ENCODE assay signal across 8 mouse cellular contexts in genomic region chr9:56937223-56938160, GRCm38 (mm10). TPM values are rescaled to one million over a fixed set of nuclear protein-coding genes. Genes with fewer than 3 reads are reported as not detected.
DNase-seq lines count a peak whose midpoint lies in the region; ATAC-seq and TF ChIP-seq lines count a peak whose summit lies in the region.

Gene Imp3, plus strand, starts transcription at chr9:56937475.

- peak within 1 kb of the TSS; percentile 99 for H3K4me3 ChIP-seq in E14TG2a.4 (replicated peaks; ENCODE audit: low read length)
- H3K4me3 ChIP-seq in forebrain, embryonic 12.5 days (replicated peaks), result peak within 1 kb of the TSS; percentile 82
- peak within 1 kb of the TSS; percentile 62 for H3K4me3 ChIP-seq in heart, postnatal 0 days (ENCODE audit: low read depth, low read length)
- H3K4me3 ChIP-seq in liver, embryonic 16.5 days (ENCODE audit: low read depth, low read length), result peak within 1 kb of the TSS; percentile 79
- peak within 1 kb of the TSS; percentile 91 for H3K4me3 ChIP-seq in neural tube, embryonic 13.5 days
- H3K4me3 ChIP-seq in testis, adult 2 months (ENCODE audit: control insufficient read depth, low read depth, low read length), result peak within 1 kb of the TSS; percentile 91

- peak within 1 kb of the TSS; percentile 92 for H3K4me2 ChIP-seq in forebrain, embryonic 12.5 days
- H3K4me2 ChIP-seq in heart, postnatal 0 days (ENCODE audit: low read depth, low read length), result peak within 1 kb of the TSS; percentile 73
- H3K4me2 ChIP-seq in liver, embryonic 16.5 days (ENCODE audit: low read depth, low read length), result peak within 1 kb of the TSS; percentile 89
- peak within 1 kb of the TSS; percentile 95 for H3K4me2 ChIP-seq in neural tube, embryonic 13.5 days

- ATAC-seq in forebrain, embryonic 12.5 days (ENCODE audit: low FRiP score), result peak; percentile 94
- peak; percentile 94 for ATAC-seq in heart, postnatal 0 days (ENCODE audit: insufficient read depth, low read depth)
- ATAC-seq in liver, embryonic 16.5 days (ENCODE audit: low read depth), result peak; percentile 90
- peak; percentile 97 for ATAC-seq in neural tube, embryonic 13.5 days (ENCODE audit: low read depth)

- H3K36me3 ChIP-seq in E14TG2a.4 (ENCODE audit: insufficient read depth, low read length), result peaks cover 28% of the 10 kb centered on the region
- H3K36me3 ChIP-seq in forebrain, embryonic 12.5 days (replicated peaks), result no peaks in the 10 kb centered on the region
- no peaks in the 10 kb centered on the region for H3K36me3 ChIP-seq in heart, postnatal 0 days (replicated peaks; ENCODE audit: control insufficient read depth, insufficient read depth, low read length)
- no peaks in the 10 kb centered on the region for H3K36me3 ChIP-seq in liver, embryonic 16.5 days (ENCODE audit: control insufficient read depth, insufficient read depth)
- H3K36me3 ChIP-seq in neural tube, embryonic 13.5 days, result no peaks in the 10 kb centered on the region
- no peaks in the 10 kb centered on the region for H3K36me3 ChIP-seq in testis, adult 2 months (ENCODE audit: control insufficient read depth, insufficient read depth, low read length)

- peak within 1 kb of the TSS; percentile 83 for H3K9ac ChIP-seq in forebrain, embryonic 12.5 days
- H3K9ac ChIP-seq in heart, postnatal 0 days (replicated peaks; ENCODE audit: low read depth, low read length), result peak within 1 kb of the TSS; percentile 60
- peak within 1 kb of the TSS; percentile 74 for H3K9ac ChIP-seq in liver, embryonic 16.5 days (ENCODE audit: low read depth, low read length)
- peak within 1 kb of the TSS; percentile 91 for H3K9ac ChIP-seq in neural tube, embryonic 13.5 days

- TF ChIP-seq POLR2A in testis, adult 2 months (IDR thresholded peaks at IDR 0.05; ENCODE audit: control insufficient read depth, low read depth, low read length), result peak; percentile 37; the same call in 1 of the 2 replicates

- no peak; the same call in 1 of the 2 replicates for TF ChIP-seq EP300 in heart, postnatal 0 days (IDR thresholded peaks at IDR 0.05; ENCODE audit: low read depth)

- peaks cover 34% of the 10 kb centered on the region for H3K4me1 ChIP-seq in E14TG2a.4 (replicated peaks; ENCODE audit: low read depth, low read length)
- peaks cover 13% of the 10 kb centered on the region for H3K4me1 ChIP-seq in forebrain, embryonic 12.5 days
- H3K4me1 ChIP-seq in heart, postnatal 0 days (ENCODE audit: control insufficient read depth, insufficient read depth), result peaks cover 5% of the 10 kb centered on the region; the same call in 1 of the 2 replicates
- H3K4me1 ChIP-seq in liver, embryonic 16.5 days (ENCODE audit: control insufficient read depth, low read depth, low read length), result peaks cover 12% of the 10 kb centered on the region
- peaks cover 24% of the 10 kb centered on the region for H3K4me1 ChIP-seq in neural tube, embryonic 13.5 days (replicated peaks)
- peaks cover 3% of the 10 kb centered on the region for H3K4me1 ChIP-seq in testis, adult 2 months (ENCODE audit: control insufficient read depth, insufficient read depth, low read length)

- H3K27ac ChIP-seq in forebrain, embryonic 12.5 days, result peak within 1 kb of the TSS; percentile 85
- H3K27ac ChIP-seq in heart, postnatal 0 days (ENCODE audit: low read depth), result peak within 1 kb of the TSS; percentile 91
- peak within 1 kb of the TSS; percentile 86 for H3K27ac ChIP-seq in liver, embryonic 16.5 days (ENCODE audit: low read length)
- H3K27ac ChIP-seq in neural tube, embryonic 13.5 days (replicated peaks), result peak within 1 kb of the TSS; percentile 91
- peak within 1 kb of the TSS; percentile 95 for H3K27ac ChIP-seq in testis, adult 2 months (ENCODE audit: control insufficient read depth, insufficient read depth, low read depth, low read length)

- H3K27me3 ChIP-seq in E14TG2a.4 (ENCODE audit: insufficient read depth, low read length), result no peaks in the 10 kb centered on the region
- no peaks in the 10 kb centered on the region for H3K27me3 ChIP-seq in forebrain, embryonic 12.5 days
- no peaks in the 10 kb centered on the region for H3K27me3 ChIP-seq in heart, postnatal 0 days (ENCODE audit: control insufficient read depth, insufficient read depth, low read length)
- H3K27me3 ChIP-seq in liver, embryonic 16.5 days (ENCODE audit: control insufficient read depth, insufficient read depth, low read depth, low read length), result no peaks in the 10 kb centered on the region
- H3K27me3 ChIP-seq in neural tube, embryonic 13.5 days, result no peaks in the 10 kb centered on the region
- H3K27me3 ChIP-seq in testis, adult 2 months (ENCODE audit: control insufficient read depth, insufficient read depth, low read length), result no peaks in the 10 kb centered on the region

- under 1% methylated on average over 73 of the region's 73 CpGs for WGBS in forebrain, embryonic 12.5 days
- under 1% methylated on average over 73 of the region's 73 CpGs for WGBS in heart, postnatal 0 days
- WGBS in liver, embryonic 16.5 days (ENCODE audit: insufficient replicate concordance), result under 1% methylated on average over 73 of the region's 73 CpGs
- under 1% methylated on average over 71 of the region's 73 CpGs for WGBS in neural tube, embryonic 13.5 days

- no peaks in the 10 kb centered on the region for H3K9me3 ChIP-seq in E14TG2a.4 (ENCODE audit: low read length)
- H3K9me3 ChIP-seq in forebrain, embryonic 12.5 days, result no peaks in the 10 kb centered on the region
- no peaks in the 10 kb centered on the region for H3K9me3 ChIP-seq in heart, postnatal 0 days (replicated peaks; ENCODE audit: control insufficient read depth, low read length)
- H3K9me3 ChIP-seq in liver, embryonic 16.5 days (replicated peaks; ENCODE audit: control insufficient read depth, low read length), result no peaks in the 10 kb centered on the region
- no peaks in the 10 kb centered on the region for H3K9me3 ChIP-seq in neural tube, embryonic 13.5 days

- TF ChIP-seq CTCF in E14TG2a.4 (conservative IDR thresholded peaks at IDR 0.05; ENCODE audit: low read length), result no peak
- peak; percentile 19; the same call in 1 of the 2 replicates for TF ChIP-seq CTCF in heart, postnatal 0 days (IDR thresholded peaks at IDR 0.05; ENCODE audit: low read depth)
- TF ChIP-seq CTCF in testis, adult 2 months (IDR thresholded peaks at IDR 0.05; ENCODE audit: control insufficient read depth, insufficient read depth, insufficient replicate concordance, low read depth, low read length), result no peak

- DNase-seq in c-Kit-positive CD71-positive TER-119-positive erythroid progenitor cells, embryonic 14.5 days (ENCODE audit: low spot score), result peak; percentile 95
- peak; percentile 99 for DNase-seq in heart, postnatal 0 days (ENCODE audit: low spot score)
- peak; percentile 83 to 90 for DNase-seq in kidney, postnatal 4 days

RNA-seq across cellular contexts. Expression of gene Imp3, which starts in this region (rescaled TPM):
- 69.6 and 71.4 TPM in 2 replicates for polyA plus RNA-seq in forebrain, embryonic 12.5 days (2016; fragmentation: Nextera tagmentation; extraction: Ambion mirVana)
- total RNA-seq in heart, postnatal 0 days (2014; rRNA removed; ENCODE audit: low replicate concordance), result 178 and 179 TPM in 2 replicates
- 58.1 and 63.1 TPM in 2 replicates for polyA plus RNA-seq in heart, postnatal 0 days (2015; fragmentation: Nextera tagmentation; extraction: Ambion mirVana)
- polyA plus RNA-seq in liver, embryonic 16.5 days (2015; fragmentation: Nextera tagmentation; extraction: Ambion mirVana), result 38.1 and 42.0 TPM in 2 replicates
- 80.2 and 85.5 TPM in 2 replicates for polyA plus RNA-seq in neural tube, embryonic 13.5 days (2015; fragmentation: Nextera tagmentation; extraction: Ambion mirVana)
- polyA plus RNA-seq in testis, adult 2 months (2012; rRNA removed), result 42.3 and 44.2 TPM in 2 replicates

Comparison
In these comparisons a context has a peak if more than half of its experiments do, and no peak if none do; other contexts are left out.
1. Peak in every context shown above with its lines: DNase-seq, ATAC-seq, H3K4me3 ChIP-seq and H3K27ac ChIP-seq.